Mouse (Mus musculus): ENCODE results near the gene Plac9a. TPM values are rescaled to one million over a fixed set of nuclear protein-coding genes. Genes with fewer than 3 reads are reported as not detected.
A peak's percentile ranks its signal among the peaks of the same experiment; 100 is the strongest.
"Not testable (repeated sequence)": the region's sequence is repeated elsewhere in the genome, so short reads cannot be mapped to it uniquely, and the experiment has no call there.

The Plac9a gene
- total and polyA plus RNA-seq, 2 experiments from 2014 or later: 0.31 TPM; not detected in 1

GRCm38 (mm10) chr14:25905243-25905642, 2.3 kb upstream of the Plac9a start:
- DNase-seq (ENCODE audit: low spot score); ATAC-seq (ENCODE audit: insufficient read depth, low read depth); H3K27me3 ChIP-seq (ENCODE audit: control insufficient read depth, insufficient read depth, low read length); H3K4me1 ChIP-seq (ENCODE audit: control insufficient read depth, insufficient read depth); H3K4me3 ChIP-seq (ENCODE audit: low read depth, low read length); H3K36me3 ChIP-seq (replicated peaks; ENCODE audit: control insufficient read depth, insufficient read depth, low read length); H3K27ac ChIP-seq (ENCODE audit: low read depth); H3K9ac ChIP-seq (replicated peaks; ENCODE audit: low read depth, low read length); H3K9me3 ChIP-seq (replicated peaks; ENCODE audit: control insufficient read depth, low read length); H3K4me2 ChIP-seq (ENCODE audit: low read depth, low read length): not testable (repeated sequence)
- no CpG with 5 or more reads among the region's 5 CpGs for WGBS

DNA sequence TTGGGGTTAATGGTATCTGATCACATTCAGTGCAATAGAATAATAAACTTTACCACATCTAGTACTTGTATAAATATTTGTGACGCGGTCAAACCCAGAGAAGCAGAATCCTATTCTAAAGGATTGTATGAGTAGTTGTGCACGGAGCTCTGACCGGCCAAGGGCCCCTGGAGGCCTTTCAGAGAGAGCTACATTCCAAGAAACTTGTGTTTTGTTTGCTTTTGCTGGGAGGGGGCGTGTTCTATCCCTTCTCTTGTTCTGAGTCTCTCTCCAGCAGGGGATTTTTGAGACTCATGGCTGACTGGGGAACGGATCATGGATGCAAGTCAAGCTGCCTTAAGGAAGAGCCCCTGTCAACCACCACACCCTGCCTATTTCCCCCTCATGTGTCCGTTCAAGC, 7.2 kb downstream of the Plac9a start:
- not testable (repeated sequence) for H3K9ac ChIP-seq (replicated peaks; ENCODE audit: low read depth, low read length); H3K9me3 ChIP-seq (replicated peaks; ENCODE audit: control insufficient read depth, low read length); H3K27me3 ChIP-seq (ENCODE audit: control insufficient read depth, insufficient read depth, low read length); H3K36me3 ChIP-seq (replicated peaks; ENCODE audit: control insufficient read depth, insufficient read depth, low read length); H3K4me2 ChIP-seq (ENCODE audit: low read depth, low read length); H3K27ac ChIP-seq (ENCODE audit: low read depth); ATAC-seq (ENCODE audit: insufficient read depth, low read depth); DNase-seq (ENCODE audit: low spot score); H3K4me1 ChIP-seq (ENCODE audit: control insufficient read depth, insufficient read depth); H3K4me3 ChIP-seq (ENCODE audit: low read depth, low read length)
- no CpG with 5 or more reads among the region's 7 CpGs for WGBS

GRCm38 (mm10) chr14:25894566-25894965, 8.3 kb downstream of the Plac9a start:
- H3K4me1 ChIP-seq (ENCODE audit: control insufficient read depth, insufficient read depth); H3K27me3 ChIP-seq (ENCODE audit: control insufficient read depth, insufficient read depth, low read length); H3K27ac ChIP-seq (ENCODE audit: low read depth); H3K9ac ChIP-seq (replicated peaks; ENCODE audit: low read depth, low read length); H3K4me3 ChIP-seq (ENCODE audit: low read depth, low read length); H3K4me2 ChIP-seq (ENCODE audit: low read depth, low read length); H3K36me3 ChIP-seq (replicated peaks; ENCODE audit: control insufficient read depth, insufficient read depth, low read length); DNase-seq (ENCODE audit: low spot score); H3K9me3 ChIP-seq (replicated peaks; ENCODE audit: control insufficient read depth, low read length): not testable (repeated sequence)
- no CpG with 5 or more reads among the region's 3 CpGs for WGBS
- peak; percentile 67; the same call in 1 of the 2 replicates for ATAC-seq (ENCODE audit: insufficient read depth, low read depth)

DNA sequence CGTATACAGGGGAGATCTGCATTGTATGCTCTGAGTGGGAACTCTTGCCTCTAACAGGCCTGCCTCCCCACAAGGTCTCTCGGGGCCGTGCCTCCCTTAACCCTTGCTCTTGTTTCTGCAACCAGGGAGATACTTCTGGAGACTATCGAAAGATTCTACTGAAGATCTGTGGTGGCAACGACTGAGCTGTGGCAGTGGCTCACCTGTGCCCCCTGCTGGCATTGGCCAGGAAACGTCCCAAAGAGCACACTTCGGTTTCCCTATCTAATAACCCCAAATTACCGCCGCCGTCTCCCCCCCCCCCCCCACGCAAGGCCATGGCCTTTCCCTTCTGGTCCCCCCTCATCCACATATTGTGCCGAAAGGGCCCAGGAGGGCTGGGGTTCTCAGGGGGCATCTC, 17.0 kb downstream of the Plac9a start:
- H3K4me3 ChIP-seq (ENCODE audit: low read depth, low read length); H3K4me1 ChIP-seq (ENCODE audit: control insufficient read depth, insufficient read depth); H3K36me3 ChIP-seq (replicated peaks; ENCODE audit: control insufficient read depth, insufficient read depth, low read length); H3K27me3 ChIP-seq (ENCODE audit: control insufficient read depth, insufficient read depth, low read length); DNase-seq (ENCODE audit: low spot score); H3K9me3 ChIP-seq (replicated peaks; ENCODE audit: control insufficient read depth, low read length); H3K9ac ChIP-seq (replicated peaks; ENCODE audit: low read depth, low read length); H3K27ac ChIP-seq (ENCODE audit: low read depth); H3K4me2 ChIP-seq (ENCODE audit: low read depth, low read length); ATAC-seq (ENCODE audit: insufficient read depth, low read depth): not testable (repeated sequence)
- WGBS: no CpG with 5 or more reads among the region's 12 CpGs

DNA sequence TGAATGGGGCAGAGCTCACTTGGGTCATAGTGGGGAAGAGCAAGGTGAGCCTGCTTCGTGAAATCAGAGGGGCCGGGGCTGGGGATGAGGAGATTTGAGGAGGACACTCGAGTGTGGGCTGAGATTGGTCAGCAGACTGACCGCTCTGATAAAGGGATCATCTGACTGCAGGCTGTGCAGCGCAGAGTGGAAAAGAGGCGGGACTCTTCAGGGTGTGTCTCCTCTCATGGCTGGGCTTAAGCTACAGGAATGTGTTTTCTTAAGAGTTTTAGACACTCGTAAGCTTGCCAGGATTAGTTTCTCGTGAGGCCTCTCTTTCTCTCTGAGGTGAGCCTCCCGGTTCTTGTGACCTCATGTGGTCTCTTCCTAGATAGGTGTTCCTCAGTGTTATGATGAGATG, 21.1 kb downstream of the Plac9a start:
- not testable (repeated sequence) for H3K9me3 ChIP-seq (replicated peaks; ENCODE audit: control insufficient read depth, low read length); H3K4me2 ChIP-seq (ENCODE audit: low read depth, low read length); DNase-seq (ENCODE audit: low spot score); ATAC-seq (ENCODE audit: insufficient read depth, low read depth); H3K4me3 ChIP-seq (ENCODE audit: low read depth, low read length); H3K4me1 ChIP-seq (ENCODE audit: control insufficient read depth, insufficient read depth); H3K36me3 ChIP-seq (replicated peaks; ENCODE audit: control insufficient read depth, insufficient read depth, low read length); H3K9ac ChIP-seq (replicated peaks; ENCODE audit: low read depth, low read length); H3K27me3 ChIP-seq (ENCODE audit: control insufficient read depth, insufficient read depth, low read length); H3K27ac ChIP-seq (ENCODE audit: low read depth)
- no CpG with 5 or more reads among the region's 9 CpGs for WGBS

GRCm38 (mm10) chr14:25876640-25877039, 26.3 kb downstream of the Plac9a start:
- no CpG with 5 or more reads among the region's 7 CpGs for WGBS
- not testable (repeated sequence) for H3K9ac ChIP-seq (replicated peaks; ENCODE audit: low read depth, low read length); H3K27ac ChIP-seq (ENCODE audit: low read depth); DNase-seq (ENCODE audit: low spot score); ATAC-seq (ENCODE audit: insufficient read depth, low read depth); H3K4me3 ChIP-seq (ENCODE audit: low read depth, low read length); H3K27me3 ChIP-seq (ENCODE audit: control insufficient read depth, insufficient read depth, low read length); H3K9me3 ChIP-seq (replicated peaks; ENCODE audit: control insufficient read depth, low read length); H3K4me2 ChIP-seq (ENCODE audit: low read depth, low read length)
- Histone ChIP-seq H3K36me3 (replicated peaks; ENCODE audit: control insufficient read depth, insufficient read depth, low read length) (peaks cover 13% of the 10 kb centered on the region), H3K4me1 (ENCODE audit: control insufficient read depth, insufficient read depth) (peaks cover 23% of the 10 kb centered on the region)
